12 mouse cellular contexts compared by ENCODE assay signal in genomic region chr13:43122306-43123070, GRCm38 (mm10). TPM values are rescaled to one million over a fixed set of nuclear protein-coding genes. Genes with fewer than 3 reads are reported as not detected.
A peak's percentile ranks its signal among the peaks of the same experiment; 100 is the strongest.
DNase-seq lines count a peak whose midpoint lies in the region; ATAC-seq and TF ChIP-seq lines count a peak whose summit lies in the region.
"Had no signal": no experiment of that assay in that cellular context is flagged by ENCODE, and none has a peak within 500 bp of the region (broad histone marks: within the 10 kb centered on the region; RNA-seq: fewer than 3 reads in every experiment).

No protein-coding gene starts in this region.

- WGBS in liver, postnatal 0 days (ENCODE audit: insufficient replicate concordance), result 53% methylated on average over 16 of the region's 16 CpGs
- WGBS in liver, embryonic 12.5 days (ENCODE audit: insufficient replicate concordance), result 55% methylated on average over 16 of the region's 16 CpGs
- 78% methylated on average over 16 of the region's 16 CpGs for WGBS in limb, embryonic 12.5 days

- peak; percentile 12 for DNase-seq in adrenal gland, postnatal 14 days
- no peak for DNase-seq in adrenal gland, adult 18-20 months (ENCODE audit: low spot score in 2 of 2)
- peak; percentile 32 for DNase-seq in liver, postnatal 0 days
- DNase-seq in gastrocnemius, adult 18-20 months (ENCODE audit: low spot score), result peak; percentile 50
- no peak for DNase-seq in cerebellum, adult 8-10 months
- DNase-seq: cerebellum, adult 2 months had no signal

- no peak overlapping the region for H3K4me2 ChIP-seq in liver, postnatal 0 days (ENCODE audit: low read depth, low read length)
- H3K4me2 ChIP-seq in liver, embryonic 12.5 days, result no peak overlapping the region
- no peak overlapping the region for H3K4me2 ChIP-seq in limb, embryonic 12.5 days
- H3K4me2 ChIP-seq: forebrain, embryonic 15.5 days; midbrain, embryonic 13.5 days had no signal

- H3K4me1 ChIP-seq in liver, postnatal 0 days (ENCODE audit: insufficient read depth), result peaks cover 3% of the 10 kb centered on the region; the same call in 1 of the 2 replicates
- no peaks in the 10 kb centered on the region for H3K4me1 ChIP-seq in liver, embryonic 12.5 days
- H3K4me1 ChIP-seq in limb, embryonic 12.5 days (replicated peaks), result peaks cover 24% of the 10 kb centered on the region
- H3K4me1 ChIP-seq: forebrain, embryonic 15.5 days had no signal

- H3K27ac ChIP-seq in liver, postnatal 0 days (ENCODE audit: low read depth), result no peak overlapping the region
- H3K27ac ChIP-seq in liver, embryonic 12.5 days, result no peak overlapping the region
- 0 out of 2 replicates have a peak overlapping the region, but pooled peaks have one; percentile 1 for H3K27ac ChIP-seq in limb, embryonic 12.5 days
- H3K27ac ChIP-seq: forebrain, embryonic 15.5 days; midbrain, embryonic 13.5 days had no signal

- no peak for ATAC-seq in liver, postnatal 0 days
- no peak for ATAC-seq in liver, embryonic 12.5 days
- no peak for ATAC-seq in limb, embryonic 12.5 days (ENCODE audit: insufficient number of reproducible peaks, insufficient read depth, low FRiP score, low TSS enrichment, low read depth)
- no peak for ATAC-seq in frontal cortex, adult (ENCODE audit: low TSS enrichment)
- ATAC-seq: forebrain, embryonic 15.5 days; intestine, postnatal 0 days; midbrain, embryonic 13.5 days had no signal

- TF ChIP-seq CTCF in liver, postnatal 0 days (IDR thresholded peaks at IDR 0.05; ENCODE audit: low read depth), result no peak

- H3K9me3 ChIP-seq in liver, postnatal 0 days (ENCODE audit: low read length), result no peaks in the 10 kb centered on the region
- H3K9me3 ChIP-seq in liver, embryonic 12.5 days (replicated peaks), result no peaks in the 10 kb centered on the region
- H3K9me3 ChIP-seq in limb, embryonic 12.5 days, result no peaks in the 10 kb centered on the region
- H3K9me3 ChIP-seq: forebrain, embryonic 15.5 days; midbrain, embryonic 13.5 days had no signal

- H3K27me3 ChIP-seq in liver, postnatal 0 days (ENCODE audit: insufficient read depth, low read length), result no peaks in the 10 kb centered on the region
- H3K27me3 ChIP-seq in liver, embryonic 12.5 days (replicated peaks), result peaks cover 6% of the 10 kb centered on the region
- no peaks in the 10 kb centered on the region for H3K27me3 ChIP-seq in limb, embryonic 12.5 days
- H3K27me3 ChIP-seq: forebrain, embryonic 15.5 days; midbrain, embryonic 13.5 days had no signal

- H3K4me3 ChIP-seq in liver, postnatal 0 days (ENCODE audit: low read depth, low read length), result no peak overlapping the region
- H3K4me3 ChIP-seq in liver, embryonic 12.5 days, result no peak overlapping the region
- no peak overlapping the region for H3K4me3 ChIP-seq in limb, embryonic 12.5 days (replicated peaks)
- H3K4me3 ChIP-seq: forebrain, embryonic 15.5 days; midbrain, embryonic 13.5 days had no signal

- H3K9ac ChIP-seq in liver, postnatal 0 days (replicated peaks), result no peak overlapping the region
- no peak overlapping the region for H3K9ac ChIP-seq in liver, embryonic 12.5 days
- no peak overlapping the region for H3K9ac ChIP-seq in limb, embryonic 12.5 days (replicated peaks)
- H3K9ac ChIP-seq: forebrain, embryonic 15.5 days; midbrain, embryonic 13.5 days had no signal

- H3K36me3 ChIP-seq in liver, postnatal 0 days (replicated peaks; ENCODE audit: insufficient read depth, low read length), result no peaks in the 10 kb centered on the region
- no peaks in the 10 kb centered on the region for H3K36me3 ChIP-seq in liver, embryonic 12.5 days
- H3K36me3 ChIP-seq in limb, embryonic 12.5 days, result no peaks in the 10 kb centered on the region
- H3K36me3 ChIP-seq: forebrain, embryonic 15.5 days; midbrain, embryonic 13.5 days had no signal

- TF ChIP-seq EP300 in liver, postnatal 0 days (IDR thresholded peaks at IDR 0.05; ENCODE audit: low read depth), result no peak

RNA-seq across cellular contexts. Expression of gene Tbc1d7, which starts 48.8 kb away (rescaled TPM):
- 24.1 and 24.6 TPM in 2 replicates for total RNA-seq in adrenal gland, postnatal 14 days (2021)
- total RNA-seq in adrenal gland, adult 18-20 months (2021), result 10 to 100 TPM; 11.4 to 13.5 TPM
- 11.7 and 12.9 TPM in 2 replicates for polyA plus RNA-seq in liver, postnatal 0 days (2015; fragmentation: Nextera tagmentation; extraction: Ambion mirVana)
- polyA plus RNA-seq in liver, embryonic 12.5 days (2016; fragmentation: Nextera tagmentation; extraction: Ambion mirVana), result 20.0 and 20.7 TPM in 2 replicates
- 10 to 100 TPM; 23.4 to 26.3 TPM for total RNA-seq in gastrocnemius, adult 18-20 months (2021)
- polyA plus RNA-seq in limb, embryonic 12.5 days (2016; fragmentation: Nextera tagmentation; extraction: Ambion mirVana), result 64.1 and 67.1 TPM in 2 replicates

Comparison
In these comparisons a context has a peak if more than half of its experiments do, and no peak if none do; other contexts are left out.
1. DNase-seq: peak in adrenal gland, postnatal 14 days (single experiment), liver, postnatal 0 days (single experiment) and gastrocnemius, adult 18-20 months (single experiment); none in adrenal gland, adult 18-20 months (0 of 2) and cerebellum, adult 8-10 months (single experiment).